Mouse (Mus musculus): ENCODE measurements around the gene Msantd1. TPM values are rescaled to one million over a fixed set of nuclear protein-coding genes. Genes with fewer than 3 reads are reported as not detected.
"Not testable (repeated sequence)": the region's sequence is repeated elsewhere in the genome, so short reads cannot be mapped to it uniquely, and the experiment has no call there.

Msantd1 gene
- total RNA-seq (2021): 10 to 100 TPM; 19.8 to 21.1 TPM

- DNase-seq: no peak
- intact Hi-C loops (cut with DNase I): no loop called here
Measured at GRCm38 (mm10) chr5:34907910-34908725, at the start of gene Msantd1. TSS of gene Msantd1 (plus strand) at chr5:34908012.

DNA sequence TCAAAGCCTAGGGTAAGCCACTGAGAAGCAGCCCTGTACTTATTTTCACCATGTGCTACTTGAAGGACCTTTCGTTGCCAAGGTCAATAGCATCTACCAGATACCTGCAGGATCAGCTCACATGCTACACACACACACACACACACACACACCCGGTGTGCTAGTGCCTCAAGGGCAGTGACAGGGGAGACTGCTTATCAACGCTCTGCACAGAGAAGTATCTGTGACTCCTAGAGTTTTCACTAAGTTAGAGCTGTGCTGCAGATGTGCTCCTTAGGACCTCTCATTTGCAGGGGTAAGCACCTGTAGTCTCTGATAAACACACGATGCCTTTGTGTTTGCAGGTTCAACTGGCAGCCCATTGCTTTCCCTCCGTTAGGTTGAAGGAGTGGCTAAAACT is 42.4 kb upstream of the Msantd1 start:
- intact Hi-C loops (cut with DNase I): no loop called here
- DNase-seq: no peak

- intact Hi-C loops (cut with DNase I); DNase-seq: not testable (repeated sequence)
Measured at GRCm38 (mm10) chr5:34880307-34880706, 27.5 kb upstream of the Msantd1 start.

DNA sequence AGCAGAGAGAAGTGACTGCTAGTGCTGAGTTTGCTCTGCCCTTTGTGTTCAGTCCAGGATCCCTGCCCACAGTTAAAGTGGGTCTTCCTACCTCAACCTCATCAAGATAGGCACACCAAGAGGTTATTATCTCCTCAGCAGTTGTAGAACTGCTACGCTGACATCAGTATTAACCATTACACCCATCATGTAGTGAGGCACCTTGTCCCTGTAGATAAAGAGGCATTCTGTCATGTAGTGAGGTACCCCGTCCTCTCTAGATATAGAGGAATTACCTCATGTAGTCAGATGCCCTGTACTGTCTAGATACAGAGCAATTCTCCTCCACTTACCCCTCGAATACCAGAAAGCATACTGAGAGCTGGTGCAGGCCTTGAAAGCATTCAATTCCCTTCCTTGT is 26.8 kb upstream of the Msantd1 start:
- intact Hi-C loops (cut with DNase I): no loop called here

GRCm38 (mm10) chr5:34885250-34885649 is 22.6 kb upstream of the Msantd1 start:
- DNase-seq: no peak
- intact Hi-C loops (cut with DNase I): no loop called here

More for the DNA sequence above, 26.8 kb upstream of the Msantd1 start:
- no peak for DNase-seq

- DNase-seq: no peak
- intact Hi-C loops (cut with DNase I): no loop called here
Measured at GRCm38 (mm10) chr5:34889252-34889651, 18.6 kb upstream of the Msantd1 start.

DNA sequence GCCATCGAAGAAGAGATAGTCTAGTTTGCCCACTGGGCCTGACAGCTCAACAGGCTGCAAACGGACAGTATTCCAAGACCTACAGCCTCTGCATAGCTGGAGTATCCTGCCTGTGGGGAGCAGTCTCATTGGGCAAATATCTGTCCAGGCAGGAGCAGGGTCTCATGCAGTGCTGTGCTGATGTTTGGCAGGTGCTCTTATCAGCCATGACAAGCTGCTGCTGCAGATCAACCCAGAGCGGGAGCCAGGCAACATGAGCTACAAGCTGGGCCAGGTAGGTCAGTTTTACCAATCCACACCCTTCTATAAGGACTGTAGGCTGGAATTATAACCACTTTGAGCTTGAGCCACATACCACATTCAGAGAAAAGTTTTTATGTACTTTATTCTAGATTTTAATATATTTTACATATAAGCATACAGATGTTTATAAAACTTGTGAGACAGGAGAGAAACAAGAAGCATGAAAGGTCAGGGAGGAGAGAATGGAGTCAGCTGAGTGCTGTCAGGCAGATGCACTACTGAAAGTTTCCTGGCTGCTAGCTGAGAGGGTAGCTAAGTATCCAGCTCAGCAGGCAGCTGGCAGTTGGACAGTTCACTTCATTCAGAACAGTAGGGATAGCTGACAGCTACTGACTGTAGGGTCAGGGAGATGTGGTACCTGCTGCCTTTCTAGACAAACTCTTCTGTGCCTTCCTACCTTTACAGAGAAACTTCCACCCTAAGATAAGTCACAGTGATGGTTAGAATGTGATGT is 10.9 kb upstream of the Msantd1 start:
- intact Hi-C loops (cut with DNase I): no loop called here
- DNase-seq: no peak

GRCm38 (mm10) chr5:34899787-34900469 is 7.9 kb upstream of the Msantd1 start:
- intact Hi-C loops (cut with DNase I): no loop called here
- no peak for DNase-seq

DNA sequence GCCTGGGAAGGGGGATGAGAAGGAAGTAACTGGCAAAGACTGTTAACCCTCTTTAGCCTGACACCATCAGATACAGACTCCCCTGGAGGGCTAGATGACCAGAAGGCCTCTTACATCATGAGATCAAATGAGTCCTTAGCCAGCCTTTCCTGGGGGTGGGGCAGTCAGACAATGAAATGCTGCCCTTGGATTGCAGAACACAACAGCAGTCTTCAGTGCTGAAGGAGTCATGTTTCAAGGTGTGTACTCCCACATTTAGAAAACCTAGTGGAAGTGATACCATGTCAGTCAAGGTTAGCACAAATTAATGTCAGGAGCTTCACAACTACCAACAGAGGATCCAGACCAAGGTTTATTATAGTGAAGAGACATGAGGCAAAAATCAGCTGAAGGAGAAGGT is 5.4 kb upstream of the Msantd1 start:
- intact Hi-C loops (cut with DNase I): no loop called here
- no peak for DNase-seq

DNA sequence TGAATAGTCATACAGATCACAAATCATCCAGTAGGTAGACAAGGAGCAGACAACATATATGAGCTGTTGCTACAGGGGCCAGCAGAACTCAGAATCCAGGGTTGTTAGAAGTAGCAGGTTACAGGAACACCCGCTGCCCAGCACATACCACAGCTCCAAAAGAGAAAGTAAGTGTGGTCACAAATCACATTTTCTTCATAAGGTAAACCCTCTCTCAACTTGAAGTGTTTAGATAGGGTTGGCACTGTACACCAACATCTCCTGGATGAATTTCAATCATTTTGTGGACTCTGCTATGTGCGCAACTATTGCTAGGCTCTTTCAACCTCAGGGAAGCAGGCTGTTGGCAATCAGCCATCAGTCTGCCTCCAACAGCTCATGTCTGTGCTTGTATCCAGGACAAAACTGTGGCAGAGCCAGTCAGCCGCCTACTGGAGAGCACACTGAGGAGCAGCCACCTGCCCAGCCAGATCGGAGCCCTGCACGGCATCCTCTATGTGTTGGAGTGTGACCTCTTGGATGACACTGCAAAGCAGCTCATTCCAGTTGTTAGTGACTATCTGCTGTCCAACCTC is 4.9 kb upstream of the Msantd1 start:
- intact Hi-C loops (cut with DNase I): no loop called here
- peak; percentile 80 for DNase-seq

DNA sequence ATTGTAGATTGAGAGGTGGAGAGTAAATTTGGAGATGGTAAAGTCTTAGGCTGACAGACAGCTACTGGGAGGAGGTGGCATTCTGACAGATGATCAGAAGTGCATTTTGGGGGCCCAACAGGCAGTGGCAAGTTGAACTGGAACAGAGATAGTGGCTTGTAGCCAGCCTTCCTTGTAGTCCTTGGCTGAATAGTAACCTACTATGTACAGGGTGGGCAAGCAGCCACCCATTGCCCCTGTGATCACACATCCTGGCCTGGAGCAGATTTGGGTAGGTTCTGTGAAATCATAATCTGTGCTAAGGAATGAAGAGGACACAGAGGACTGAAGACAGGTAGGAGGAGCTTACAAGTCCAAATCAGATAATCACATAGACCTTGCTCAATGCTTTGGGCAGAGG is 3.4 kb upstream of the Msantd1 start:
- DNase-seq: no peak
- intact Hi-C loops (cut with DNase I): no loop called here

GRCm38 (mm10) chr5:34907230-34907629 is 582 bp upstream of the Msantd1 start:
- intact Hi-C loops (cut with DNase I): no loop called here
- no peak for DNase-seq

DNA sequence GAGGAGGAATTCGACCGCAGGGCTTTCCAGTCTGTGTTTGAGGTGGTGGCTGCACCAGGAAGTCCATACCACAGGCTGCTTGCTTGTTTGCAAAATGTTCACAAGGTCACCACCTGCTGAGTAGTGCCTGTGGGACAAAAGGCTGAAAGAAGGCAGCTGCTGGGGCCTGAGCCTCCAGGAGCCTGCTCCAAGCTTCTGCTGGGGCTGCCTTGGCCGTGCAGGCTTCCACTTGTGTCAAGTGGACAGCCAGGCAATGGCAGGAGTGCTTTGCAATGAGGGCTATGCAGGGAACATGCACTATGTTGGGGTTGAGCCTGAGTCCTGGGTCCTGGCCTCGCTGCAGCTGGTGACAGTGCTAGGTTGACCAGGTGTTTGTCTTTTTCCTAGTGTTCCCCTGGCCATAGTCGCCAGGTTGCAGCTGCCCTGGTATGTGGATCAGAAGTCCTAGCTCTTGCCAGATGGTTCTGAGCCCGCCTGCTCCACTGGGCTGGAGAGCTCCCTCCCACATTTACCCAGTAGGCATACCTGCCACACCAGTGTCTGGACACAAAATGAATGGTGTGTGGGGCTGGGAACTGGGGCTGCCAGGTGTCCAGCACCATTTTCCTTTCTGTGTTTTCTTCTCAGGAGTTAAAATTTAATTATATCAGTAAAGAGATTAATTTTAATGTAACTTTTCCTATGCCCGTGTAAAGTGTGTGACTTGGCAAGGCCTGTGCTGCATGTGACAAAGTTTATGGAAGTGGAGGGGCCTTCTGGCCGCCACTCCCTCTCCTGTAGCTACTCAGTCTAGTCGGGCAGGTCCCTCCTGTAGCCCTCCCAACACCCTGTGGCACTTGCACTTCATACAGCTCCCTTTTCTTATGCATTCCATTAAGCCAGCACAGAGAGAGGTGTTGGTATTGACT is 1.2 kb downstream of the Msantd1 start:
- no peak for DNase-seq
- intact Hi-C loops (cut with DNase I): no loop called here

DNA sequence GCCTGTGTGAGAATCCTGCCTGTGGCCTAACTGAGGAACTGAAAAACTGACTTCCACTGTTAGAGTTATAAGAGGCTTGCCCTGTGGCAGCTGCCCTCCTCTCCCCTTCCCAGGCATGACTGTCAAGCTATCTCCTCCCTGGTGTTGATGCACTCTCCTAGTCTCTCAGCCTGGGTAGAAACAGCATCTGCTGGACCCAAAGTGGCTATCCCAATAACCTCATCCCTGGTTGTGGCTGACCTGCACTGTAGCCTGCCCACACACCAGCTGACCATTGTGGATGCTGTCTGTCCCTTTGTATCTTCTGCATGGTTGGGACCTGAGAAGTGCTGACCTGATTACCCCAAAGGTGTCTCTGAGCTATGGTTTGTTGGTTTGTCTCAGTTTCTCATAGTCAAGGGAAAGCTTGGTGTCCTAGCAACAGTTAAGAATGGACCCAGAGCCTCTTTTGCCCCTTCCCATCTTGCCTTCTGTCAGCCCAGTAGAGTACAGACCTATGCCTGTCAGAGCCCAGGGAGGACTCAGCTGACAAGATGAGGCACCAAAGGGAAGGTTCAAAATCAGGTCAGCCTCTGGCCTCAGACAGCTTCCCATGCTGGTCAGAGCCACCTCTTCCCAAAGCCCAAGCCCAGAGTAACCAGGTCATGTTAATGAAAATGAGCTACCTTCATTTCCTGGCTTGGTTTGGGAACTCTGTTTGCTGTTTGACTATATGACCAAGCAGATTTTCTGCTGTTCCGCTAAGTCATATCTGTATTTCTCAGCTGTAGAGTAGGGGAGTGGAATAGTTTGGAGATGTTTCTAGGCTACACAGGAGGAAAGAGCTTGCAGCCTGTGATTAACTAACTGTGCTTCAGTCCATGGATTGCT is 2.1 kb downstream of the Msantd1 start:
- intact Hi-C loops (cut with DNase I): loop anchor here (5.0 to 10.0 kb wide), 2 partner anchors 112 to 435 kb away; no protein-coding TSS in a partner anchor
- no peak for DNase-seq

- intact Hi-C loops (cut with DNase I): loop anchor here (5.0 to 10.0 kb wide), 2 partner anchors 112 to 434 kb away; no protein-coding TSS in a partner anchor
- no peak for DNase-seq
Measured at GRCm38 (mm10) chr5:34910504-34910815, 2.6 kb downstream of the Msantd1 start.

- peak; percentile 84 for DNase-seq
- intact Hi-C loops (cut with DNase I): loop anchor here (2.0 to 10.0 kb wide), 2 partner anchors 129 to 429 kb away; no protein-coding TSS in a partner anchor
Measured at GRCm38 (mm10) chr5:34915801-34916200, 8.0 kb downstream of the Msantd1 start.

GRCm38 (mm10) chr5:34917234-34917655 is 9.4 kb downstream of the Msantd1 start:
- DNase-seq: no peak
- intact Hi-C loops (cut with DNase I): loop anchor here (10.0 kb wide), 1 partner anchor 428 kb away; no protein-coding TSS in a partner anchor

- intact Hi-C loops (cut with DNase I): loop anchor here (10.0 kb wide), 1 partner anchor 426 kb away; no protein-coding TSS in a partner anchor
- no peak for DNase-seq
Measured at GRCm38 (mm10) chr5:34918785-34919184, 11.0 kb downstream of the Msantd1 start.

DNA sequence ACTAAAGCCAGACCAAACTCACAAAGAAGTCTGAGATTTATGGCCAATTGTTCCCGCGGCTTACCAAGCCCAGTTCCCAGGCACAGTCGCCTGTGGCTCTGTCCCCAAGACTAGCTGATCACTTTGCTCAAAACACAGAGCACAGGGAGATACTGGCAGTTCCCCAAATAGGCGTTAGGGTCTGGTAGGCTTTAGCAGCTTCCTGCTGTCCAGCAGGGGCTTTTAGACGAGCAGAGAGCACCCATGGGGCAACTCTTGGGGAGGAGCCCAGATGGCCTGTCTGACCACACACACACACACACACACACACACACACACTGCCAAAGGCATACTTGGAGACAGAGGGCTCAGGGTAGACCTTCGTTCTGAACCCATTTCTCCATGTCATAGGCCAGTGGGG is 14.7 kb downstream of the Msantd1 start:
- DNase-seq: peak; percentile 56
- intact Hi-C loops (cut with DNase I): no loop called here

Measured in left cerebral cortex, postnatal 4 days (tissue).